Mouse (Mus musculus) E14TG2a.4 (cell line): ENCODE data around the gene Nrd1.

Source experiments
- CTCF ChIP-seq: conservative IDR thresholded peaks from 2 replicates; pipeline ENCODE4 v1.5.1; 2014; ENCODE audit warnings: low read length
- NANOG ChIP-seq: IDR thresholded peaks from 2 replicates; pipeline ENCODE4 v1.6.1; 2014; ENCODE audit warnings: borderline replicate concordance, low read length, mixed read lengths
- POU5F1 ChIP-seq: IDR thresholded peaks from 2 replicates; pipeline ENCODE4 v1.6.1; 2014; ENCODE audit warnings: low read length, borderline replicate concordance

- TF ChIP-seq CTCF (no peak), NANOG (no peak), POU5F1 (no peak)
These were observed 48.8 kb upstream of the Nrd1 start for GRCm38 (mm10) chr4:108951663-108952062.
